Mouse (Mus musculus) adrenal gland, adult 2 months (tissue): ENCODE measurements around the gene Fam136a. TPM values are rescaled to one million over a fixed set of nuclear protein-coding genes. Genes with fewer than 3 reads are reported as not detected.
"Not testable (repeated sequence)": the region's sequence is repeated elsewhere in the genome, so short reads cannot be mapped to it uniquely, and the experiment has no call there.

Experiments
- DNase-seq: peaks from one replicate; pipeline ENCODE4 v3.0.0; 2021
- long read RNA-seq: library from polyadenylated mRNA; stranded (forward); transcript quantifications from one replicate; pipeline ENCODE4 v2.0.0, GENCODE M21; 2021
- polyA plus RNA-seq: library from polyadenylated mRNA; depleted of rRNA; stranded (reverse); fragments of >200 nt; gene quantifications from 2 replicates; pipeline ENCODE4 v1.2.3, GENCODE M21; 2012; rRNA removed
- total RNA-seq, 2 experiments: library from RNA; stranded (reverse); gene quantifications; 2 replicates each; pipeline ENCODE4 v1.2.3; 2021

Fam136a gene
- total RNA-seq (10 to 100 TPM; 62.6 to 73.7 TPM), polyA plus RNA-seq (43.9 and 48.7 TPM in 2 replicates)
- long read RNA-seq, transcript Fam136a-201 (3 exons, 1,643 nt): major isoform, 68 of 75 reads
- long read RNA-seq, partial matches to known transcripts: 1 of 75 reads
- long read RNA-seq, other reads (novel, unspliced or antisense): 6 of 75 reads

- DNase-seq: peak; percentile 97
These were observed at the start of gene Fam136a for GRCm38 (mm10) chr6:86365371-86366124. Gene Fam136a, plus strand, starts transcription at chr6:86365646.

GRCm38 (mm10) chr6:86317066-86317465 lies 48.4 kb upstream of the Fam136a start:
- DNase-seq: peak; percentile 33

- DNase-seq: peak; percentile 86
These were observed 46.6 kb upstream of the Fam136a start for GRCm38 (mm10) chr6:86318855-86319254.

GRCm38 (mm10) chr6:86322031-86322563 lies 43.3 kb upstream of the Fam136a start:
- DNase-seq: no peak

GRCm38 (mm10) chr6:86322991-86323390 lies 42.5 kb upstream of the Fam136a start:
- no peak for DNase-seq

- no peak for DNase-seq
These were observed 41.0 kb upstream of the Fam136a start for GRCm38 (mm10) chr6:86324400-86324799.

GRCm38 (mm10) chr6:86325646-86326045 lies 39.8 kb upstream of the Fam136a start:
- DNase-seq: no peak

- no peak for DNase-seq
These were observed 38.6 kb upstream of the Fam136a start for GRCm38 (mm10) chr6:86326866-86327265.

GRCm38 (mm10) chr6:86328369-86328768 lies 37.1 kb upstream of the Fam136a start:
- no peak for DNase-seq

GRCm38 (mm10) chr6:86329943-86330342 lies 35.5 kb upstream of the Fam136a start:
- no peak for DNase-seq

GRCm38 (mm10) chr6:86335121-86335849 lies 30.2 kb upstream of the Fam136a start:
- DNase-seq: no peak

- DNase-seq: no peak
These were observed 29.6 kb upstream of the Fam136a start for GRCm38 (mm10) chr6:86335860-86336259.

GRCm38 (mm10) chr6:86336340-86336739 lies 29.1 kb upstream of the Fam136a start:
- not testable (repeated sequence) for DNase-seq

- DNase-seq: no peak
These were observed 21.8 kb upstream of the Fam136a start for GRCm38 (mm10) chr6:86343656-86344055.

- DNase-seq: no peak
These were observed 19.4 kb upstream of the Fam136a start for GRCm38 (mm10) chr6:86346063-86346462.

GRCm38 (mm10) chr6:86349257-86349656 lies 16.2 kb upstream of the Fam136a start:
- peak; percentile 39 for DNase-seq

- no peak for DNase-seq
These were observed 10.5 kb upstream of the Fam136a start for GRCm38 (mm10) chr6:86354948-86355347.

- DNase-seq: no peak
These were observed 8.5 kb upstream of the Fam136a start for GRCm38 (mm10) chr6:86356956-86357355.

- DNase-seq: peak; percentile 32
These were observed 4.8 kb upstream of the Fam136a start for GRCm38 (mm10) chr6:86360691-86361090.

- DNase-seq: no peak
These were observed 4.1 kb upstream of the Fam136a start for GRCm38 (mm10) chr6:86361373-86361772.

- DNase-seq: peak; percentile 80
These were observed 854 bp upstream of the Fam136a start for GRCm38 (mm10) chr6:86364442-86365141.
